Mouse (Mus musculus): Measurements from ENCODE around the gene Stx8. TPM values are rescaled to one million over a fixed set of nuclear protein-coding genes. Genes with fewer than 3 reads are reported as not detected.

The Stx8 gene
- polyA plus RNA-seq, 1 experiment from 2014 or later = 48.6 TPM

- Histone ChIP-seq H3K4me2 (no peak overlapping the region), H3K9me3 (ENCODE audit: low read depth, low read length) (no peaks in the 10 kb centered on the region), H3K9ac (no peak overlapping the region), H3K4me1 (ENCODE audit: insufficient read depth) (peaks cover 12% of the 10 kb centered on the region), H3K36me3 (ENCODE audit: insufficient read depth) (no peaks in the 10 kb centered on the region), H3K4me3 (ENCODE audit: low read depth, low read length) (no peak overlapping the region), H3K27ac (ENCODE audit: low read depth) (0 out of 2 replicates have a peak overlapping the region, but pooled peaks have one; percentile 0), H3K27me3 (ENCODE audit: insufficient read depth, low read length) (no peaks in the 10 kb centered on the region)
- ATAC-seq (ENCODE audit: insufficient read depth) (no peak), DNase-seq (peak; percentile 41)
- 12% methylated on average over 8 of the region's 8 CpGs for WGBS
- TF ChIP-seq CTCF (IDR thresholded peaks at IDR 0.05; ENCODE audit: low read depth) = no peak
Measured at GRCm38 (mm10) chr11:68006216-68006789, 40.3 kb downstream of the Stx8 start.

- H3K4me3 ChIP-seq (ENCODE audit: low read depth, low read length) = no peak overlapping the region
- TF ChIP-seq CTCF (IDR thresholded peaks at IDR 0.05; ENCODE audit: low read depth) = no peak
- 32% methylated on average over 6 of the region's 6 CpGs for WGBS
- no peaks in the 10 kb centered on the region for H3K36me3 ChIP-seq (ENCODE audit: insufficient read depth)
- ATAC-seq (ENCODE audit: insufficient read depth) (no peak), DNase-seq (no peak)
- H3K27ac ChIP-seq (ENCODE audit: low read depth) = no peak overlapping the region
- no peaks in the 10 kb centered on the region for H3K27me3 ChIP-seq (ENCODE audit: insufficient read depth, low read length)
- peaks cover 12% of the 10 kb centered on the region for H3K4me1 ChIP-seq (ENCODE audit: insufficient read depth)
- no peak overlapping the region for H3K9ac ChIP-seq
- no peaks in the 10 kb centered on the region for H3K9me3 ChIP-seq (ENCODE audit: low read depth, low read length)
- no peak overlapping the region for H3K4me2 ChIP-seq
Measured at GRCm38 (mm10) chr11:68007645-68008044, 41.7 kb downstream of the Stx8 start.

- Histone ChIP-seq H3K27me3 (ENCODE audit: insufficient read depth, low read length) (no peaks in the 10 kb centered on the region), H3K9ac (no peak overlapping the region), H3K4me3 (ENCODE audit: low read depth, low read length) (no peak overlapping the region), H3K36me3 (ENCODE audit: insufficient read depth) (no peaks in the 10 kb centered on the region), H3K4me1 (ENCODE audit: insufficient read depth) (peaks cover 12% of the 10 kb centered on the region), H3K27ac (ENCODE audit: low read depth) (no peak overlapping the region), H3K4me2 (no peak overlapping the region), H3K9me3 (ENCODE audit: low read depth, low read length) (no peaks in the 10 kb centered on the region)
- ATAC-seq (ENCODE audit: insufficient read depth) (no peak), DNase-seq (no peak)
- no peak for TF ChIP-seq CTCF (IDR thresholded peaks at IDR 0.05; ENCODE audit: low read depth)
- 57% methylated on average over 5 of the region's 5 CpGs for WGBS
Measured at GRCm38 (mm10) chr11:68009377-68009776, 43.4 kb downstream of the Stx8 start.

- Histone ChIP-seq H3K27ac (ENCODE audit: low read depth) (no peak overlapping the region), H3K9ac (no peak overlapping the region), H3K27me3 (ENCODE audit: insufficient read depth, low read length) (no peaks in the 10 kb centered on the region), H3K4me3 (ENCODE audit: low read depth, low read length) (no peak overlapping the region), H3K9me3 (ENCODE audit: low read depth, low read length) (no peaks in the 10 kb centered on the region), H3K4me1 (ENCODE audit: insufficient read depth) (no peaks in the 10 kb centered on the region; the same call in 1 of the 2 replicates), H3K4me2 (no peak overlapping the region), H3K36me3 (ENCODE audit: insufficient read depth) (no peaks in the 10 kb centered on the region)
- 77% methylated on average over 7 of the region's 7 CpGs for WGBS
- no peak for DNase-seq
- ATAC-seq (ENCODE audit: insufficient read depth) = no peak
- no peak for TF ChIP-seq CTCF (IDR thresholded peaks at IDR 0.05; ENCODE audit: low read depth)
Measured at GRCm38 (mm10) chr11:68012207-68012606, 46.2 kb downstream of the Stx8 start.

- no peaks in the 10 kb centered on the region for H3K27me3 ChIP-seq (ENCODE audit: insufficient read depth, low read length)
- no peaks in the 10 kb centered on the region for H3K36me3 ChIP-seq (ENCODE audit: insufficient read depth)
- no peaks in the 10 kb centered on the region for H3K9me3 ChIP-seq (ENCODE audit: low read depth, low read length)
- ATAC-seq (ENCODE audit: insufficient read depth) (no peak), DNase-seq (no peak)
- no peak overlapping the region for H3K27ac ChIP-seq (ENCODE audit: low read depth)
- H3K9ac ChIP-seq = no peak overlapping the region
- TF ChIP-seq CTCF (IDR thresholded peaks at IDR 0.05; ENCODE audit: low read depth) = no peak
- H3K4me1 ChIP-seq (ENCODE audit: insufficient read depth) = peaks cover 17% of the 10 kb centered on the region
- H3K4me3 ChIP-seq (ENCODE audit: low read depth, low read length) = no peak overlapping the region
- WGBS = 76% methylated on average over 8 of the region's 8 CpGs
- no peak overlapping the region for H3K4me2 ChIP-seq
Measured at GRCm38 (mm10) chr11:68018191-68018590, 52.2 kb downstream of the Stx8 start.

GRCm38 (mm10) chr11:68019156-68019555, 53.2 kb downstream of the Stx8 start:
- no peak for ATAC-seq (ENCODE audit: insufficient read depth)
- Histone ChIP-seq H3K4me3 (ENCODE audit: low read depth, low read length) (no peak overlapping the region), H3K36me3 (ENCODE audit: insufficient read depth) (no peaks in the 10 kb centered on the region), H3K4me2 (no peak overlapping the region), H3K9me3 (ENCODE audit: low read depth, low read length) (no peaks in the 10 kb centered on the region), H3K27ac (ENCODE audit: low read depth) (no peak overlapping the region), H3K9ac (no peak overlapping the region), H3K27me3 (ENCODE audit: insufficient read depth, low read length) (no peaks in the 10 kb centered on the region), H3K4me1 (ENCODE audit: insufficient read depth) (peaks cover 26% of the 10 kb centered on the region)
- WGBS = 42% methylated on average over 11 of the region's 11 CpGs
- no peak for TF ChIP-seq CTCF (IDR thresholded peaks at IDR 0.05; ENCODE audit: low read depth)
- peak; percentile 39 for DNase-seq

GRCm38 (mm10) chr11:68021976-68022375, 56.0 kb downstream of the Stx8 start:
- Histone ChIP-seq H3K4me2 (no peak overlapping the region), H3K9ac (no peak overlapping the region), H3K36me3 (ENCODE audit: insufficient read depth) (no peaks in the 10 kb centered on the region), H3K9me3 (ENCODE audit: low read depth, low read length) (no peaks in the 10 kb centered on the region), H3K4me3 (ENCODE audit: low read depth, low read length) (no peak overlapping the region), H3K4me1 (ENCODE audit: insufficient read depth) (peaks cover 26% of the 10 kb centered on the region), H3K27ac (ENCODE audit: low read depth) (no peak overlapping the region), H3K27me3 (ENCODE audit: insufficient read depth, low read length) (no peaks in the 10 kb centered on the region)
- ATAC-seq (ENCODE audit: insufficient read depth) = no peak
- TF ChIP-seq CTCF (IDR thresholded peaks at IDR 0.05; ENCODE audit: low read depth) = no peak
- 82% methylated on average over 7 of the region's 7 CpGs for WGBS
- no peak for DNase-seq
